Mouse (Mus musculus): ENCODE results near the gene Gm26897. TPM values are rescaled to one million over a fixed set of nuclear protein-coding genes. Genes with fewer than 3 reads are reported as not detected.

Gene Gm26897
- polyA plus RNA-seq (2014; fragmentation: Nextera tagmentation; extraction: Ambion mirVana), result not detected in 2 replicates

DNA sequence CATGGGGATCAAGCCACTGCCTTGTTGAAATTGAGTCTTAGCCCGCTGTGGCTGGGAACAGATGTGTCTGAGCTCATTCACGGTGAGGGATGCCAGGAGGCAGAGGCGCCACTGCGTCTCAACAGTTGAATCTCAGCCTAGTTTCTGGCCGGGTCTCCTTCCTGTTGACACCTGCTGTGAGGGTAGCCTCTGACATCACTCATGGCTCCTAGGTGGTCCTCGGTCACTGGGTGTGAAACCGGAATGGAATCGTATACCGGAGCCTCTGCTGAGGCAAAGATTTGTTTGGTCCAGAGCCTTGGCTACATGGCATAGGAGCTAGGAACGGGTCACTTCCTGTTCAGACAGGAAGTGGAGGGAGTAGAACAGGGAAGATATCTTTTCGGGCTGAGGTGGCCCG lies at the start of gene Gm26897:
Gene Gm26897 (plus strand): TSS at position 74 of the 400 bp plus-strand sequence.
- Histone ChIP-seq H3K4me3 (ENCODE audit: low read depth, low read length) (no peak within 1 kb of the TSS), H3K4me1 (ENCODE audit: control insufficient read depth, insufficient read depth, low read length) (0 out of 2 replicates have a peak, but pooled peaks cover 6% of the 10 kb centered on the region)

GRCm38 (mm10) chr5:111687370-111687769 lies 46.4 kb upstream of the Gm26897 start:
- 79% methylated on average over 5 of the region's 5 CpGs for WGBS
- no peaks in the 10 kb centered on the region for H3K9me3 ChIP-seq (ENCODE audit: control insufficient read depth, low read length)

More for the DNA sequence above, at the start of gene Gm26897:
- ATAC-seq (ENCODE audit: low read depth), result no peak
- Histone ChIP-seq H3K9me3 (ENCODE audit: control insufficient read depth, low read length) (no peaks in the 10 kb centered on the region), H3K4me2 (ENCODE audit: low read depth, low read length) (no peak within 1 kb of the TSS), H3K27me3 (ENCODE audit: control insufficient read depth, insufficient read depth, low read length) (no peaks in the 10 kb centered on the region), H3K27ac (ENCODE audit: low read depth, low read length) (no peak within 1 kb of the TSS), H3K9ac (replicated peaks; ENCODE audit: low read depth, low read length) (no peak within 1 kb of the TSS), H3K36me3 (ENCODE audit: control insufficient read depth, insufficient read depth, low read length) (no peaks in the 10 kb centered on the region)
- 91% methylated on average over 12 of the region's 12 CpGs for WGBS

DNA sequence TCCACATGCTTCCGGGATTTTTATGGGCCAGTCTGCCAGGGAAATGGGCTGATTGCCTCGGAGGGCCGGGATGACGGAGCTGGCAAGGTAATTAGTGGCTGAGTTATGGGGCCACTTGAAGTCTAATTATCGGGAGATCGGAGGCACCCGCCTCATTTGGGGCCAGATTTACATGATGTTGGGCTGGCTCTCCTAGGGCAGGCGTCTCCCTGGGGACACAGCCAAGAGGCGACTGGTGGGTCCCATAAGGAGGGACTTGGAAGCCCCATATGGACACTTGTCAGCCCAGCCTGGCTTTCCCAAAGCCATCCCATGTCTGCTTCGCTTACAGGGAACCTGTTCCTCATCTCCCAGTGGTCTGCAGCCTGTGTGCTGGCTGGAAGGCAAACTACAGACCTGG lies 45.1 kb upstream of the Gm26897 start:
- Histone ChIP-seq H3K4me3 (ENCODE audit: low read depth, low read length) (no peak overlapping the region), H3K36me3 (ENCODE audit: control insufficient read depth, insufficient read depth, low read length) (no peaks in the 10 kb centered on the region), H3K9ac (replicated peaks; ENCODE audit: low read depth, low read length) (no peak overlapping the region), H3K27me3 (ENCODE audit: control insufficient read depth, insufficient read depth, low read length) (no peaks in the 10 kb centered on the region), H3K4me1 (ENCODE audit: control insufficient read depth, insufficient read depth, low read length) (peaks cover 21% of the 10 kb centered on the region), H3K27ac (ENCODE audit: low read depth, low read length) (no peak overlapping the region), H3K4me2 (ENCODE audit: low read depth, low read length) (no peak overlapping the region), H3K9me3 (ENCODE audit: control insufficient read depth, low read length) (no peaks in the 10 kb centered on the region)
- no peak for ATAC-seq (ENCODE audit: low read depth)
- 16% methylated on average over 10 of the region's 10 CpGs for WGBS

More at GRCm38 (mm10) chr5:111687370-111687769, 46.4 kb upstream of the Gm26897 start:
- no peak overlapping the region for H3K4me2 ChIP-seq (ENCODE audit: low read depth, low read length)
- no peak overlapping the region for H3K27ac ChIP-seq (ENCODE audit: low read depth, low read length)
- H3K4me3 ChIP-seq (ENCODE audit: low read depth, low read length), result no peak overlapping the region
- no peak overlapping the region for H3K9ac ChIP-seq (replicated peaks; ENCODE audit: low read depth, low read length)
- ATAC-seq (ENCODE audit: low read depth), result no peak
- H3K36me3 ChIP-seq (ENCODE audit: control insufficient read depth, insufficient read depth, low read length), result no peaks in the 10 kb centered on the region
- H3K4me1 ChIP-seq (ENCODE audit: control insufficient read depth, insufficient read depth, low read length), result peaks cover 9% of the 10 kb centered on the region
- no peaks in the 10 kb centered on the region for H3K27me3 ChIP-seq (ENCODE audit: control insufficient read depth, insufficient read depth, low read length)

DNA sequence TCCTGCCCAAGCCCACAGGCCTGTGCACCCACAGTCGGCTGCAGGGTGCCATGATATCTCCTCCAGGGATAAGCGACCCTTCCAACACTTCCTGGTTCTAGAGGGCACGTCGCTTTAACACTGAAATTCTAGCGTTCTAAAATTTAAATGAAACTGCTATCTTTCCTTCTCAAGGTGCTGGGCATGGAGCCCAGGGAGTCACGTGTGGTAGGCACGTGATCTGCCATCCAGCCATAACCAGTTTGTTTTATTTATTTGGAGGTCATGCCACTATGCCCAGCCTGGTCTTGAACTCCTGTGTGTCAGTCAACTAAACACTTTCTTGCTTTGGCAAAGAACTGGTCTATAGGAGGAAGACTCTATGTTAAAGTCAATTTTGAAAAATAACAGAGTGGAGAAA lies 35.7 kb upstream of the Gm26897 start:
- H3K4me2 ChIP-seq (ENCODE audit: low read depth, low read length), result no peak overlapping the region
- 93% methylated on average over 7 of the region's 7 CpGs for WGBS
- no peaks in the 10 kb centered on the region for H3K36me3 ChIP-seq (ENCODE audit: control insufficient read depth, insufficient read depth, low read length)
- no peak overlapping the region for H3K9ac ChIP-seq (replicated peaks; ENCODE audit: low read depth, low read length)
- no peaks in the 10 kb centered on the region for H3K9me3 ChIP-seq (ENCODE audit: control insufficient read depth, low read length)
- H3K27me3 ChIP-seq (ENCODE audit: control insufficient read depth, insufficient read depth, low read length), result no peaks in the 10 kb centered on the region
- ATAC-seq (ENCODE audit: low read depth), result no peak
- H3K4me3 ChIP-seq (ENCODE audit: low read depth, low read length), result no peak overlapping the region
- no peak overlapping the region for H3K27ac ChIP-seq (ENCODE audit: low read depth, low read length)
- peaks cover 11% of the 10 kb centered on the region for H3K4me1 ChIP-seq (ENCODE audit: control insufficient read depth, insufficient read depth, low read length)

GRCm38 (mm10) chr5:111699711-111700303 lies 33.9 kb upstream of the Gm26897 start:
- Histone ChIP-seq H3K27me3 (ENCODE audit: control insufficient read depth, insufficient read depth, low read length) (no peaks in the 10 kb centered on the region), H3K4me2 (ENCODE audit: low read depth, low read length) (no peak overlapping the region), H3K4me1 (ENCODE audit: control insufficient read depth, insufficient read depth, low read length) (peaks cover 4% of the 10 kb centered on the region; the same call in 1 of the 2 replicates), H3K27ac (ENCODE audit: low read depth, low read length) (no peak overlapping the region), H3K36me3 (ENCODE audit: control insufficient read depth, insufficient read depth, low read length) (no peaks in the 10 kb centered on the region), H3K9ac (replicated peaks; ENCODE audit: low read depth, low read length) (no peak overlapping the region), H3K4me3 (ENCODE audit: low read depth, low read length) (no peak overlapping the region), H3K9me3 (ENCODE audit: control insufficient read depth, low read length) (no peaks in the 10 kb centered on the region)
- 0 out of 2 replicates have a peak, but pooled peaks have one; percentile 17 for ATAC-seq (ENCODE audit: low read depth)
- WGBS, result 33% methylated on average over 23 of the region's 23 CpGs

DNA sequence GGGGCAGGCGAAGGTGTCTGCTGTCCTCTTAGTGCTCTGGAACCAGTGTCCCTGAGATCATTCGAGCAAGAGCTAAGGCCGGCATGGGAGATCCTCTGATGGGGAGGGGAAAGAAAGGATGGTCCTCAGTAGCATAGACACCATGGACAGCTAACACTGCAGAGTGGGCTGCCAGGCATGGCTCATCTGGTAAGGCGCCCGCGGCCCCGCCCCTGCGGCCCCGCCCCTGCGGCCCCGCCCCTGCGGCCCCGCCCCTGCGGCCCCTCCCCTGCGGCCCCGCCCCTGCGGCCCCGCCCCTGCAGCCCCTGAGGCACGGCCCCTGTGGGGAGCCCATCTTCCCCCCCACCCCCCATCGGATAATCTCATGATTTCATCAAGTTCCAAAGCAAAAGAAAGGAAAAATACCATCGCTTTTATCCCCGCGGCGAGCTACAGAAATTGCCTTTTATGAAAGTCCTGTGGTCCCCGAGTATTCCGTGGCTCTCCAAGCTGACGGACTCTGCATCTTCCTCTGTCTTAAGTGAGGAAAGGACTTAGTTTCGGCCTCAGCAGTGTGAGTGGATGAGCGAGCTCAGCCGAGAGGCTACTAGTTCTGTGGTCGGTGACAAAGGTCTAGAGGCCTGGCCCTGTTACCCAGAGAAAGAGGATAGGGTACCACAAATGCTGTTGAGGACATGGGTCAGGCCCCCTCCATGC lies 31.9 kb upstream of the Gm26897 start:
- WGBS, result 5% methylated on average over 18 of the region's 31 CpGs
- H3K36me3 ChIP-seq (ENCODE audit: control insufficient read depth, insufficient read depth, low read length), result no peaks in the 10 kb centered on the region
- H3K4me3 ChIP-seq (ENCODE audit: low read depth, low read length), result no peak overlapping the region
- ATAC-seq (ENCODE audit: low read depth), result no peak
- H3K4me1 ChIP-seq (ENCODE audit: control insufficient read depth, insufficient read depth, low read length), result peaks cover 4% of the 10 kb centered on the region; the same call in 1 of the 2 replicates
- H3K9me3 ChIP-seq (ENCODE audit: control insufficient read depth, low read length), result no peaks in the 10 kb centered on the region
- H3K4me2 ChIP-seq (ENCODE audit: low read depth, low read length), result peak overlapping the region; percentile 29; the same call in 1 of the 2 replicates
- H3K27ac ChIP-seq (ENCODE audit: low read depth, low read length), result no peak overlapping the region
- no peaks in the 10 kb centered on the region for H3K27me3 ChIP-seq (ENCODE audit: control insufficient read depth, insufficient read depth, low read length)
- no peak overlapping the region for H3K9ac ChIP-seq (replicated peaks; ENCODE audit: low read depth, low read length)

DNA sequence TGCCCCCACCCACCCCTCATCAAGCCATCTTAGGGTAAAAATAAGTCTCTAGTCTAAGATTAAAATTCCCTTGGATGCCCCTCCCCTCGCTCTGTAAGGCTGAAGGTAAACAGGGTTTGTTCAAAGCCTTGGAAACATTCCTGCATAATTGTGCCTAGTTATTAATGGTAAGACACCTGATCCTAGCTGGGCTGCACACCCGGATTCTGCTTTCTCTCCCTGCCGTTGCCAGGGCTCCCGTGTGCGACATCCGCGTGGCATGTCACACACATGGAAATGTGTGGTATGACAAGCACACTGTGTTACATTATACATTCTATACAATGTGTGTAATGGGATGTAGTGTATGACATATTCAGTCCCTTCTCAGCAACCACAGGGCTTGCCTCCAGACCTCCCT lies 30.1 kb upstream of the Gm26897 start:
- no peaks in the 10 kb centered on the region for H3K9me3 ChIP-seq (ENCODE audit: control insufficient read depth, low read length)
- H3K27ac ChIP-seq (ENCODE audit: low read depth, low read length), result no peak overlapping the region
- no peak for ATAC-seq (ENCODE audit: low read depth)
- no peak overlapping the region for H3K4me2 ChIP-seq (ENCODE audit: low read depth, low read length)
- no peak overlapping the region for H3K4me3 ChIP-seq (ENCODE audit: low read depth, low read length)
- H3K36me3 ChIP-seq (ENCODE audit: control insufficient read depth, insufficient read depth, low read length), result no peaks in the 10 kb centered on the region
- no peak overlapping the region for H3K9ac ChIP-seq (replicated peaks; ENCODE audit: low read depth, low read length)
- H3K27me3 ChIP-seq (ENCODE audit: control insufficient read depth, insufficient read depth, low read length), result no peaks in the 10 kb centered on the region
- H3K4me1 ChIP-seq (ENCODE audit: control insufficient read depth, insufficient read depth, low read length), result peaks cover 4% of the 10 kb centered on the region; the same call in 1 of the 2 replicates
- WGBS, result 67% methylated on average over 7 of the region's 7 CpGs

DNA sequence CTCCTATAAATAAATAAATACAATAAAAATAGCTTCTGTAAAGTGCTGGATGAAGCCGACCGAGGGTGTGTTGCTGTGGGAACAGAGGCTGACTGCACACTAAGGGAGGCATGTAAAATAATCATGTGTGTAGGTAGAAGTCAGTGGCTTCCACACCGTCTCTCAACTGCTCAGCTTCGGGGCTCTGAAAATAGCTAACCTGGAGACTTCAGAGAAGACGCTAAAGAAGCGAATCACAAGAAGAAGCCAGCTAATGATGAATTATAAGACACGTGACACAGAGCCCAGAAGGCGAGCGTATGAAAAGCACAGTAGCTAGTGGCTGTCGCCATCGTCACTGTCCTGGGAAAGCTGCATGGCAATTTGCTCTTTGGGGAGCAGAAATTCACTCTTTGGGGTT lies 29.4 kb upstream of the Gm26897 start:
- Histone ChIP-seq H3K9ac (replicated peaks; ENCODE audit: low read depth, low read length) (no peak overlapping the region), H3K4me3 (ENCODE audit: low read depth, low read length) (no peak overlapping the region), H3K27ac (ENCODE audit: low read depth, low read length) (no peak overlapping the region), H3K27me3 (ENCODE audit: control insufficient read depth, insufficient read depth, low read length) (no peaks in the 10 kb centered on the region), H3K4me2 (ENCODE audit: low read depth, low read length) (no peak overlapping the region), H3K36me3 (ENCODE audit: control insufficient read depth, insufficient read depth, low read length) (no peaks in the 10 kb centered on the region), H3K4me1 (ENCODE audit: control insufficient read depth, insufficient read depth, low read length) (peaks cover 8% of the 10 kb centered on the region; the same call in 1 of the 2 replicates), H3K9me3 (ENCODE audit: control insufficient read depth, low read length) (no peaks in the 10 kb centered on the region)
- 68% methylated on average over 11 of the region's 11 CpGs for WGBS
- no peak for ATAC-seq (ENCODE audit: low read depth)

Measured in neural tube, embryonic 14.5 days (tissue).